Mouse (Mus musculus) heart, embryonic 11.5 days (tissue): ENCODE data around the gene Zer1. TPM values are rescaled to one million over a fixed set of nuclear protein-coding genes. Genes with fewer than 3 reads are reported as not detected.

ENCODE experiments used
- ATAC-seq: fragments of 200-750 bp; cut with Nextera tagmentation; replicated peaks from 2 replicates; pipeline ENCODE4 v1.8.0; 2017; ENCODE audit warnings: moderate library complexity; ENCODE audit not compliant: insufficient number of reproducible peaks, low FRiP score, low TSS enrichment
- H3K27ac ChIP-seq: fragments of 300-500 bp; sonication (generic); 2 replicates; pipeline ENCODE4 v1.5.1; 2014; ENCODE audit warnings: mild to moderate bottlenecking, low read depth, low read length
- H3K27me3 ChIP-seq: fragments of 300-500 bp; sonication (generic); 2 replicates; pipeline ENCODE4 v1.6.1; 2014; ENCODE audit warnings: mild to moderate bottlenecking, low read length, mixed read lengths; ENCODE audit not compliant: control insufficient read depth, insufficient read depth
- H3K36me3 ChIP-seq: fragments of 300-500 bp; sonication (generic); 2 replicates; pipeline ENCODE4 v1.6.1; 2014; ENCODE audit warnings: mild to moderate bottlenecking, low read length, moderate library complexity, mixed read lengths; ENCODE audit not compliant: control insufficient read depth, insufficient read depth
- H3K4me1 ChIP-seq: fragments of 300-500 bp; sonication (generic); 2 replicates; pipeline ENCODE4 v1.6.1; 2014; ENCODE audit warnings: low read length; ENCODE audit not compliant: control insufficient read depth, insufficient read depth
- H3K4me2 ChIP-seq: fragments of 300-500 bp; sonication (generic); 2 replicates; pipeline ENCODE4 v1.6.1; 2014; ENCODE audit warnings: mild to moderate bottlenecking, moderate library complexity
- H3K4me3 ChIP-seq: fragments of 300-500 bp; sonication (generic); 2 replicates; pipeline ENCODE4 v1.5.1; 2014; ENCODE audit warnings: low read depth, low read length
- H3K9ac ChIP-seq: fragments of 300-500 bp; sonication (generic); 2 replicates; pipeline ENCODE4 v1.6.1; 2014; ENCODE audit warnings: mild to moderate bottlenecking, low read depth, low read length, moderate library complexity
- H3K9me3 ChIP-seq: fragments of 300-500 bp; sonication (generic); replicated peaks from 2 replicates; pipeline ENCODE4 v1.6.1; 2016; ENCODE audit warnings: low read length; ENCODE audit not compliant: control insufficient read depth
- WGBS: fragments of 180-500 bp; shearing (Covaris S2); extraction: QIAGEN DNeasy Blood & Tissue Kit; methylation state at CpG from one replicate; pipeline ENCODE4 v1.1.7; 2014; ENCODE audit not compliant: insufficient replicate concordance; 5-methylcytosine and 5-hydroxymethylcytosine counted together
- polyA plus RNA-seq: library from polyadenylated mRNA; unstranded; fragments of >200 nt; fragmentation: Nextera tagmentation; extraction: Ambion mirVana; gene quantifications from 2 replicates; pipeline ENCODE4 v1.2.1, GENCODE M21; 2014

Gene Zer1
- polyA plus RNA-seq, 1 experiment from 2014 or later: 7.1 TPM

- peaks cover 12% of the 10 kb centered on the region; the same call in 1 of the 2 replicates for H3K4me1 ChIP-seq
- peak within 1 kb of the TSS; percentile 80 for H3K9ac ChIP-seq
- H3K36me3 ChIP-seq: peaks cover 5% of the 10 kb centered on the region
- peak within 1 kb of the TSS; percentile 94 for H3K4me2 ChIP-seq
- no peaks in the 10 kb centered on the region for H3K9me3 ChIP-seq
- ATAC-seq: peak; percentile 96
- H3K27ac ChIP-seq: peak within 1 kb of the TSS; percentile 75
- peak within 1 kb of the TSS; percentile 62 for H3K4me3 ChIP-seq
- no peaks in the 10 kb centered on the region for H3K27me3 ChIP-seq
- WGBS: under 1% methylated on average over 49 of the region's 51 CpGs
Measured at GRCm38 (mm10) chr2:30093471-30094207, 30.7 kb downstream of the Zer1 start, which contains the start of gene Zdhhc12. Gene Zdhhc12, minus strand, starts transcription at chr2:30093648.

GRCm38 (mm10) chr2:30092280-30092918, 32.0 kb downstream of the Zer1 start:
- Histone ChIP-seq H3K36me3 (peaks cover 7% of the 10 kb centered on the region; the same call in 1 of the 2 replicates), H3K4me3 (peak overlapping the region; percentile 62), H3K4me2 (peak overlapping the region; percentile 94), H3K27me3 (no peaks in the 10 kb centered on the region), H3K27ac (no peak overlapping the region), H3K9ac (peak overlapping the region; percentile 80), H3K4me1 (peaks cover 12% of the 10 kb centered on the region; the same call in 1 of the 2 replicates), H3K9me3 (no peaks in the 10 kb centered on the region)
- WGBS: 25% methylated on average over 6 of the region's 6 CpGs
- ATAC-seq: no peak

DNA sequence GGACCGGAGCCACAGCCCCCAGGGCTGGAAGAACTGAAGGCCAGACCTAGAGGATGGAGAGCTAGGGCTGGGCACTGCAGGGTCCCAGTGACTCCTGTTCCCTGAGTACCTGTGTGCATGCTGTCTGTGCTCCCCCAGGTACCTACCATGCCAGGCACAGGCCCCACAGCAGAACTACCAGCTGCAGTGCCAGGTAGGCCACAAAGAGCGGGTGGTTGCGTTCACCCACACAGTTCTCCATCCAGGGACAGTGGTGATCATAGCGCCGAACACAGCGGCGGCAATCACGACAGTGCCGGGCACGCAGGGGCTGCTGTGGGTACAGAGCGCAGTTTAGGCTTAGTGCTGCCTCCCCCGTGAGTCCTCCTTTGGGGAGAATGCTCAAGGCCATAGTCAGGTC, 32.9 kb downstream of the Zer1 start:
- Histone ChIP-seq H3K36me3 (peaks cover 10% of the 10 kb centered on the region; the same call in 1 of the 2 replicates), H3K9me3 (no peaks in the 10 kb centered on the region), H3K4me3 (no peak overlapping the region), H3K4me2 (no peak overlapping the region), H3K4me1 (peaks cover 12% of the 10 kb centered on the region; the same call in 1 of the 2 replicates), H3K27ac (no peak overlapping the region), H3K9ac (no peak overlapping the region), H3K27me3 (no peaks in the 10 kb centered on the region)
- WGBS: 92% methylated on average over 12 of the region's 12 CpGs
- no peak for ATAC-seq

DNA sequence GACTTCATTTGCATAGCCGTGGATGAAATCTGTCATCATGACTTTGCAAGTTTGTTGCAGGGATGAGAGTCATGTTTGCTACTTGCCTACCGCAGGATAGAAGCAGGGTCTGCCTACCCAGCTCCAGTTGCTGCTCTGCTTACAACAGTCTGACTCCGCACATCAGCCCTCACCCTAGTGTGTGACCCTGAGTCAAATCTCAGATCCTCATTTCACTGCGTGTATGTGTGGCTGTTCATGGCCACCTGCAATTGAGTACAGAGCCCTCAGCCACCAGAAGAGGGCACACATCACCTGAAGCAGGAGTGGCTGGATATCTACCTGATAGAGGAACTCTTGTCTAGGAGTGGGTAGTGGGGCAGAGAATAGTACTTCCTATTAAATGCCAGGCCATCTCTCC, 37.1 kb downstream of the Zer1 start:
- peaks cover 5% of the 10 kb centered on the region; the same call in 1 of the 2 replicates for H3K4me1 ChIP-seq
- no peak overlapping the region for H3K27ac ChIP-seq
- no peaks in the 10 kb centered on the region for H3K9me3 ChIP-seq
- no peaks in the 10 kb centered on the region for H3K27me3 ChIP-seq
- no peak overlapping the region for H3K4me3 ChIP-seq
- WGBS: 88% methylated on average over 4 of the region's 4 CpGs
- H3K36me3 ChIP-seq: peaks cover 10% of the 10 kb centered on the region; the same call in 1 of the 2 replicates
- no peak overlapping the region for H3K9ac ChIP-seq
- ATAC-seq: no peak
- no peak overlapping the region for H3K4me2 ChIP-seq

DNA sequence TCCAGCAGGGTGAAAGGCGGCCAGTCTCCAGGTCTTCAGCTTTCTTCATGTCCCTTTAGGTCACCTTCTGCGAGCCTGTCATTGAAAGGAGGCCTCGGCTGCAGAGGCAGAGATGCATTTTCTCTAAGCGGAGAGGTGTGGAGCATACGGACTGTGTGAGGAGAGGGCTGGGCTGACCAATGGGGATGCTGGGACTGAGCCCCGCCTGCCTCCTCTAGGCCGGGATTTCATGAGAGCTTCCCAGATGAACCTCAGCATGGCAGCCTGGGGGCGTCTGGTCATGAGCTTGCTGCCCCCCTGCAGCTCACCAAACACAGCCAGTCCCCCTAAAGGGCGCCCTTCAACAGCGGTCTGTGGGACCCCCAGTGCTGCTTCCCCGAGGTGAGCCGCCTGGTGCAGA, 39.8 kb downstream of the Zer1 start:
- 0 out of 2 replicates have a peak, but pooled peaks cover 4% of the 10 kb centered on the region for H3K36me3 ChIP-seq
- H3K9me3 ChIP-seq: no peaks in the 10 kb centered on the region
- peak overlapping the region; percentile 18; the same call in 1 of the 2 replicates for H3K4me3 ChIP-seq
- H3K4me1 ChIP-seq: 0 out of 2 replicates have a peak, but pooled peaks cover 4% of the 10 kb centered on the region
- 0 out of 2 replicates have a peak, but pooled peaks have one; percentile 33 for ATAC-seq
- H3K27me3 ChIP-seq: no peaks in the 10 kb centered on the region
- peak overlapping the region; percentile 58 for H3K9ac ChIP-seq
- H3K4me2 ChIP-seq: peak overlapping the region; percentile 58
- 7% methylated on average over 12 of the region's 12 CpGs for WGBS
- no peak overlapping the region for H3K27ac ChIP-seq

DNA sequence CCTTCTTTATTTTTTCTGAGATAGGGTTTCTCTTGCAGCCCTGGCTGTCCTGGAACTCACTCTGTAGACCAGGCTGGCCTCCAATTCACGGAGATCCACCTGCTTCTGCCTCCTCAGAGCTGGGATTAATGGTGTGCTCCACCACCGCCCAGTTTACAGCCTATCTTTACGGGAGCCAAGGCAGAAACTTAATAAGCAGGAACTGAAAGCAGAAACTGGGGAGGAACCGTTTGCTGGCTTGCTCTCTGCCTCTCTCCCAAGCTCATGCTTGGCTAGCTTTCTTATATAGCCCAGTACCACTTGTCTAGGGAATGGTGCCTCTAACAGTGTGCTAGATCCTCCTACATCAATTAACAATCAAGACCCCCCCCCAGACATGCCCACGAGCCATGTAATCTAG, 40.3 kb downstream of the Zer1 start:
- no peaks in the 10 kb centered on the region for H3K27me3 ChIP-seq
- 0 out of 2 replicates have a peak, but pooled peaks cover 4% of the 10 kb centered on the region for H3K36me3 ChIP-seq
- WGBS: 54% methylated on average over 5 of the region's 5 CpGs
- H3K4me2 ChIP-seq: peak overlapping the region; percentile 58
- H3K4me1 ChIP-seq: peaks cover 9% of the 10 kb centered on the region; the same call in 1 of the 2 replicates
- H3K4me3 ChIP-seq: no peak overlapping the region
- H3K27ac ChIP-seq: no peak overlapping the region
- H3K9me3 ChIP-seq: no peaks in the 10 kb centered on the region
- no peak overlapping the region for H3K9ac ChIP-seq
- no peak for ATAC-seq

DNA sequence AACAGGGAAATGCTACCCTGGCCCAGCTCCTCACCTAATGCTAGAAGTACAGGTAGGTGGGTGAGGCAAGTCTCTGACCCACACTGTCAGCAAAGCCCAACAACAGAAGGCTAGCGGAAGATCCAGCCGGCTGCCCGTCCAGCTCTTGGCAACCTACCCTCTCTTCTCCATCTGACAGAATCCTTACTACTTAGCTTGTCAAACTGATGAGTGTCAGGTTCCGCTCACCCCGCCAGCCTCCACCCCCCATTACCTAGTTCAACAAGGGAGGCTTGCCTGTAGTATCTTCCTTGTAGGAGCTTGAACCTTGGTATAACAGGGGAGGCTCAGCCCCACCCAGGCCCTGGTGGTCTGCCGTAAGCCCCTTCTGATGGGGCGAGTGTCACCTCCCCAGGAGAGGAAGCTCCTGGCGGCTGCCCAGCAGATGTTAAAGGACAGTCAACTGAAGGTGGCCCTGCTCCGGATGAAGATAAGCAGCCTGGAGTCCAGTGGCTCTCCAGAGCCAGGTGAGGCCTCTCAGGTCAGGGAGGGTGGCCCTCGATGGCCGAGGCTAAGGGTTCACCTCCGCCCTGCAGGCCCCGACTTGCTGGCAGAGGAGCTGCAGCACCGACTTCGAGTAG, 44.1 kb downstream of the Zer1 start:
- Histone ChIP-seq H3K9me3 (no peaks in the 10 kb centered on the region), H3K36me3 (no peaks in the 10 kb centered on the region), H3K27ac (no peak overlapping the region), H3K4me2 (no peak overlapping the region), H3K4me1 (peaks cover 16% of the 10 kb centered on the region), H3K9ac (no peak overlapping the region), H3K4me3 (no peak overlapping the region), H3K27me3 (no peaks in the 10 kb centered on the region)
- 86% methylated on average over 15 of the region's 15 CpGs for WGBS
- ATAC-seq: no peak

DNA sequence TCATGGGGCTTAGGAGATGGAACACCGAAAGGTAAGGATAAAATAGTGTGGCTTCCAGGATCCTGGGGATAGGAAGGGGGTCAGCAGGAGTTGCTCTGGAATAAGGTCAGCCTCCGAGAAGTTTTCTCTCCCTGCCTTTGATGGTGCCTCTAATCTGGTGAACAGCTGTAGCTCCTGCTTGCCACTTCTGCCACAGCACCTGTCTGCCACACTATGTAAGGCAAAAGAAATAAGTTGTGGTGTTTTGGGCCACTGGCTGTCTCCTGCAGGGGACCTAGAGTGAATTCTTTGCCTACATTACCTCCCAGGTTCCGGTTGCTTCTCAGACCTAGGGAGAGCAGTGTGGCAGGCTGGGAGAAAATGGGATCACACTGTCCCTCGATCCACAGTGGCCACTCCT, 45.6 kb downstream of the Zer1 start:
- 60% methylated on average over 4 of the region's 4 CpGs for WGBS
- Histone ChIP-seq H3K9ac (peak overlapping the region; percentile 54), H3K27me3 (no peaks in the 10 kb centered on the region), H3K27ac (peak overlapping the region; percentile 86), H3K4me2 (peak overlapping the region; percentile 96), H3K4me1 (peaks cover 13% of the 10 kb centered on the region), H3K9me3 (no peaks in the 10 kb centered on the region), H3K4me3 (no peak overlapping the region), H3K36me3 (no peaks in the 10 kb centered on the region)
- ATAC-seq: no peak
